Mouse (Mus musculus): ENCODE measurements around the gene Htra3. TPM values are rescaled to one million over a fixed set of nuclear protein-coding genes. Genes with fewer than 3 reads are reported as not detected.
A peak's percentile ranks its signal among the peaks of the same experiment; 100 is the strongest.

Gene Htra3
- polyA plus RNA-seq, 1 experiment from 2014 or later, result 22.4 TPM

DNA sequence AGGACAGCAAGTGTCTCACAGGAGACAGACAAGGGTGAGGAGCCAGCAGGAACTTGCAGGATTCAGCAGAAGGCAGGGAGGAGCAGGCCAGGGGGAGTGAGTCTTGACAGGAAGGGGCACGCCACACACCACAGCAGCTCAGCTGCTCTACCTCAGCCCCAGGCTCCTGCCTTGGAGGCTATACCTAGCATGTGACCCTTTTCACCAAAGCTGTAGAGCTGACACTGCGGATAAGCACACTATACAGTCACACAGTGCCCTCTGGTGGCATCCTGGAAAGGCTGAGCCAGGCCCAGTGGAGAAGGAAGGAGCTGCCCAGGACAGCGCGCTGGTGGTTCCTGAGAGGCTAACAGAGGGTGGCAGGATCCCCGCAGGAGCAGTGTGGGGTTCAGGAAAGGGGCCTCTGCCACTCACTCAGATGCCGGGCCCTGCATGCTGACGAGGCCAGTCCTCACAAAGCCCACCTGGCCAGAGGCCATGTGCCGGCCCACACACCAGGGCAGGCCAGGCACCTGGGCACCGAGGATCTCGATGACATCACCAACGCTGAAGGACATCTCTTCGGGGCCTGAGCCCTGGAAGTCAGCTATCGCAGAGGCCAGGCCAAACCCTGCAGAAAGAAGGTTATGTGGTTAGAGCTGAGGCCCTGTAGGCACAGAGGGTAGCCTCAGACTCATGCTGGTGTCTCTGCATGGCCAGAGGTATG, 34.2 kb upstream of the Htra3 start:
- Histone ChIP-seq H3K4me2 (ENCODE audit: low read length) (no peak overlapping the region), H3K9ac (ENCODE audit: low read depth, low read length) (no peak overlapping the region), H3K9me3 (replicated peaks; ENCODE audit: low read length) (no peaks in the 10 kb centered on the region), H3K36me3 (ENCODE audit: insufficient read depth, low read length) (peaks cover 17% of the 10 kb centered on the region; the same call in 1 of the 2 replicates), H3K27ac (no peak overlapping the region), H3K27me3 (ENCODE audit: insufficient read depth, low read length) (no peaks in the 10 kb centered on the region), H3K4me3 (replicated peaks; ENCODE audit: low read depth, low read length) (no peak overlapping the region), H3K4me1 (replicated peaks; ENCODE audit: insufficient read depth, low read length) (no peaks in the 10 kb centered on the region)
- 52% methylated on average over 13 of the region's 13 CpGs for WGBS
- ATAC-seq (replicated peaks; ENCODE audit: low FRiP score, low read depth) (peak; percentile 85), DNase-seq (ENCODE audit: low spot score) (peak; percentile 94)
- peak; percentile 97 for TF ChIP-seq CTCF (IDR thresholded peaks at IDR 0.05; ENCODE audit: low read depth)

- Histone ChIP-seq H3K4me3 (replicated peaks; ENCODE audit: low read depth, low read length) (no peak overlapping the region), H3K9me3 (replicated peaks; ENCODE audit: low read length) (no peaks in the 10 kb centered on the region), H3K27me3 (ENCODE audit: insufficient read depth, low read length) (no peaks in the 10 kb centered on the region), H3K9ac (ENCODE audit: low read depth, low read length) (no peak overlapping the region), H3K4me2 (ENCODE audit: low read length) (no peak overlapping the region), H3K36me3 (ENCODE audit: insufficient read depth, low read length) (peaks cover 17% of the 10 kb centered on the region; the same call in 1 of the 2 replicates), H3K4me1 (replicated peaks; ENCODE audit: insufficient read depth, low read length) (no peaks in the 10 kb centered on the region), H3K27ac (no peak overlapping the region)
- 56% methylated on average over 5 of the region's 5 CpGs for WGBS
- TF ChIP-seq CTCF (IDR thresholded peaks at IDR 0.05; ENCODE audit: low read depth), result no peak
- DNase-seq (ENCODE audit: low spot score) (no peak), ATAC-seq (replicated peaks; ENCODE audit: low FRiP score, low read depth) (no peak)
These were observed 32.9 kb upstream of the Htra3 start for GRCm38 (mm10) chr5:35712517-35712916.

DNA sequence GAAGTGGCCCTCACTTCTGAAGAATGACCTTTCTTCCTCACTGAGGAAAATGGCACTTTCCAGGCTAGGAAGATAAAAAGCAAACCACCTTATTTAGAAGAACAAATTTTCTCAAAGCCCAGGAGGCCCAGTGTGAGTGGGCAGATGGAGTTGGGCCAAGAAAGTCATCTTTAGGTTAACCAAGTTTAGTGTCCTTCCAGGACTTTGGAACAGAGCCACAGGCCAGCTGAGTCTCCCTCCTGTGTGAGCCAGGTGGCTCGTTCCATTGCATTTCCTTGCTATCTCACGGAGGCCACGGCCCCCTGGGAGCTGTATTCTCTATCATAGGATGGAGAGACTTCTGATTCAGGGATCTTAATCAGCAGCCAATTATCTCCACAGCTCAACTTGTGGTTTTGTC, 31.3 kb upstream of the Htra3 start:
- Histone ChIP-seq H3K4me1 (replicated peaks; ENCODE audit: insufficient read depth, low read length) (no peaks in the 10 kb centered on the region), H3K4me2 (ENCODE audit: low read length) (no peak overlapping the region), H3K9me3 (replicated peaks; ENCODE audit: low read length) (no peaks in the 10 kb centered on the region), H3K9ac (ENCODE audit: low read depth, low read length) (no peak overlapping the region), H3K27ac (no peak overlapping the region), H3K36me3 (ENCODE audit: insufficient read depth, low read length) (0 out of 2 replicates have a peak, but pooled peaks cover 15% of the 10 kb centered on the region), H3K27me3 (ENCODE audit: insufficient read depth, low read length) (no peaks in the 10 kb centered on the region), H3K4me3 (replicated peaks; ENCODE audit: low read depth, low read length) (no peak overlapping the region)
- WGBS, result 60% methylated on average over 3 of the region's 3 CpGs
- TF ChIP-seq CTCF (IDR thresholded peaks at IDR 0.05; ENCODE audit: low read depth), result no peak
- no peak for DNase-seq (ENCODE audit: low spot score)
- ATAC-seq (replicated peaks; ENCODE audit: low FRiP score, low read depth), result no peak

DNA sequence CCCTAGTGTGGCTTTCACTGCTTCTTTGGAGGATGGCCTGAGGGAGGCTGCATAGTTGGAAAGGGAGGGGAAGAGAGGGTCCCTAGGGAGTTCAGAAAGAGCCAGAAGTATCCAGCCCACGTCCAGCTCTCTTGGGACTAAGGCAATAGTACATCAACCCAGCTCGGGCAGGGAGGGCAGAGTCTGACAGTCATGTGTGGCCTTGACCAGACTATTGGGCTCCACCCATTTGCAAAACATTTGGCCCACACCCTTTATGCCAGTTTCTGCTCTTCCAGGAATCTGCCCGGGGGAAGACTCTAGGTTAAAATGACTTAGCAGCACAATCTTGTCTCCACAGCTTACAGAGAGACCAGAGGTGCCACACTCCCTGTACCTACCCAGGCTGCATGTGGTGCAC, 30.9 kb upstream of the Htra3 start:
- DNase-seq (ENCODE audit: low spot score), result no peak
- ATAC-seq (replicated peaks; ENCODE audit: low FRiP score, low read depth), result no peak
- WGBS, result 52% methylated on average over 3 of the region's 3 CpGs
- Histone ChIP-seq H3K27ac (no peak overlapping the region), H3K9ac (ENCODE audit: low read depth, low read length) (no peak overlapping the region), H3K4me1 (replicated peaks; ENCODE audit: insufficient read depth, low read length) (no peaks in the 10 kb centered on the region), H3K27me3 (ENCODE audit: insufficient read depth, low read length) (no peaks in the 10 kb centered on the region), H3K4me2 (ENCODE audit: low read length) (no peak overlapping the region), H3K4me3 (replicated peaks; ENCODE audit: low read depth, low read length) (no peak overlapping the region), H3K9me3 (replicated peaks; ENCODE audit: low read length) (no peaks in the 10 kb centered on the region), H3K36me3 (ENCODE audit: insufficient read depth, low read length) (0 out of 2 replicates have a peak, but pooled peaks cover 15% of the 10 kb centered on the region)
- no peak for TF ChIP-seq CTCF (IDR thresholded peaks at IDR 0.05; ENCODE audit: low read depth)

DNA sequence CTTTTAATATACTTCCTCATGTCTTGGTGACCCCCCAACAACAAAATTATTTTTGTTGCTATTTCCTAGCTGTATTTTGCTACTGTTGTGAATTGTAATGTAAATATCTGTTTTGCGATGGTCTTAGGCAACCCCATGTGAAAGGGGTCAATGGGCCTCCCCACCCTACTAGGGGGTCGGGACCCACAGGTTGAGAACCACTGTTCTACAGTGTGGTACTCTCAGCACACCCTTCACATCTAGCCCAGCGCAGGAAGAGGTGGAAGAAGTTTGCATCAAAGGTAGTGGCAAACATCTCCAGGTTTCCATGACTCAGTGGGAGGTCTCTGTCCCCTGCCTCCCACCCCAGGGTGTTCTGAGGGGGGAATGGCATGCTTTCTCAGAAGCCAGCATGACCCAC, 25.8 kb upstream of the Htra3 start:
- DNase-seq (ENCODE audit: low spot score), result no peak
- H3K4me2 ChIP-seq (ENCODE audit: low read length), result no peak overlapping the region
- no peak for TF ChIP-seq CTCF (IDR thresholded peaks at IDR 0.05; ENCODE audit: low read depth)
- no peak overlapping the region for H3K27ac ChIP-seq
- H3K4me3 ChIP-seq (replicated peaks; ENCODE audit: low read depth, low read length), result no peak overlapping the region
- ATAC-seq (replicated peaks; ENCODE audit: low FRiP score, low read depth), result no peak
- H3K9ac ChIP-seq (ENCODE audit: low read depth, low read length), result no peak overlapping the region
- WGBS, result 92% methylated on average over 3 of the region's 3 CpGs
- H3K36me3 ChIP-seq (ENCODE audit: insufficient read depth, low read length), result peaks cover 29% of the 10 kb centered on the region; the same call in 1 of the 2 replicates
- no peaks in the 10 kb centered on the region for H3K27me3 ChIP-seq (ENCODE audit: insufficient read depth, low read length)
- no peaks in the 10 kb centered on the region for H3K4me1 ChIP-seq (replicated peaks; ENCODE audit: insufficient read depth, low read length)
- H3K9me3 ChIP-seq (replicated peaks; ENCODE audit: low read length), result no peaks in the 10 kb centered on the region

- DNase-seq (ENCODE audit: low spot score) (no peak), ATAC-seq (replicated peaks; ENCODE audit: low FRiP score, low read depth) (no peak)
- no peak overlapping the region for H3K4me3 ChIP-seq (replicated peaks; ENCODE audit: low read depth, low read length)
- no peaks in the 10 kb centered on the region for H3K9me3 ChIP-seq (replicated peaks; ENCODE audit: low read length)
- H3K27me3 ChIP-seq (ENCODE audit: insufficient read depth, low read length), result no peaks in the 10 kb centered on the region
- H3K4me1 ChIP-seq (replicated peaks; ENCODE audit: insufficient read depth, low read length), result no peaks in the 10 kb centered on the region
- no peak overlapping the region for H3K27ac ChIP-seq
- H3K9ac ChIP-seq (ENCODE audit: low read depth, low read length), result no peak overlapping the region
- WGBS, result 92% methylated on average over 4 of the region's 4 CpGs
- no peak overlapping the region for H3K4me2 ChIP-seq (ENCODE audit: low read length)
- peaks cover 20% of the 10 kb centered on the region; the same call in 1 of the 2 replicates for H3K36me3 ChIP-seq (ENCODE audit: insufficient read depth, low read length)
- TF ChIP-seq CTCF (IDR thresholded peaks at IDR 0.05; ENCODE audit: low read depth), result no peak
These were observed 24.2 kb upstream of the Htra3 start for GRCm38 (mm10) chr5:35703814-35704213.

All from kidney, postnatal 0 days (tissue).